Mouse (Mus musculus) C2C12 (cell line): ENCODE results near the gene Shmt2. TPM values are rescaled to one million over a fixed set of nuclear protein-coding genes. Genes with fewer than 3 reads are reported as not detected.
A peak's percentile ranks its signal among the peaks of the same experiment; 100 is the strongest.

Experiments used
- H3K27me3 ChIP-seq: one replicate; pipeline ENCODE4 v1.6.1; 2011; ENCODE audit not compliant: control insufficient read depth, insufficient read depth, insufficient read length
- H3K36me3 ChIP-seq: one replicate; pipeline ENCODE4 v1.6.1; 2011; ENCODE audit not compliant: control insufficient read depth, insufficient read depth
- H3K4me3 ChIP-seq: one replicate; pipeline ENCODE4 v1.5.1; 2011; ENCODE audit warnings: mild to moderate bottlenecking, control low read depth; ENCODE audit not compliant: poor library complexity, insufficient read depth, severe bottlenecking
- H3K79me2 ChIP-seq: one replicate; pipeline ENCODE4 v1.6.1; 2011; ENCODE audit not compliant: control insufficient read depth, insufficient read depth
- H3K79me3 ChIP-seq: one replicate; pipeline ENCODE4 v1.6.1; 2011; ENCODE audit warnings: low read depth, control low read depth
- H3ac ChIP-seq: one replicate; pipeline ENCODE3; 2011; ENCODE audit warnings: low read depth; ENCODE audit not compliant: control insufficient read depth, insufficient read length
- CEBPB ChIP-seq: IDR thresholded peaks from one replicate; pipeline ENCODE4 v1.6.1; 2011; ENCODE audit warnings: low read depth, mild to moderate bottlenecking, control low read depth, moderate library complexity
- CTCF ChIP-seq: IDR thresholded peaks from one replicate; pipeline ENCODE4 v1.5.1; 2011; ENCODE audit not compliant: control insufficient read depth, insufficient read depth, insufficient read length
- FOSL1 ChIP-seq: IDR thresholded peaks from one replicate; pipeline ENCODE4 v1.8.0; 2011; ENCODE audit warnings: mild to moderate bottlenecking, low read length; ENCODE audit not compliant: poor library complexity, insufficient read depth, severe bottlenecking
- MAX ChIP-seq: IDR thresholded peaks from one replicate; pipeline ENCODE4 v1.6.1; 2011; ENCODE audit warnings: mild to moderate bottlenecking, control low read depth
- MYOD1 ChIP-seq: IDR thresholded peaks from one replicate; pipeline ENCODE4 v1.6.1; 2011; ENCODE audit warnings: low read depth; ENCODE audit not compliant: control insufficient read depth, insufficient read length
- MYOG ChIP-seq: IDR thresholded peaks from one replicate; pipeline ENCODE4 v1.6.1; 2011; ENCODE audit not compliant: control insufficient read depth, insufficient read length; ENCODE audit errors: extremely low read depth
- USF1 ChIP-seq: IDR thresholded peaks from one replicate; pipeline ENCODE4 v1.6.1; 2011; ENCODE audit warnings: low read depth, mild to moderate bottlenecking, control low read depth, moderate library complexity
- polyA plus RNA-seq: library from polyadenylated mRNA; unstranded; fragments of >200 nt; fragmentation: generic; extraction: Trizol; gene quantifications from one replicate; pipeline ENCODE4 v1.2.1, GENCODE M21; 2012; ENCODE audit warnings: missing spikeins

The Shmt2 gene
- polyA plus RNA-seq, 1 experiment = 340 TPM

DNA sequence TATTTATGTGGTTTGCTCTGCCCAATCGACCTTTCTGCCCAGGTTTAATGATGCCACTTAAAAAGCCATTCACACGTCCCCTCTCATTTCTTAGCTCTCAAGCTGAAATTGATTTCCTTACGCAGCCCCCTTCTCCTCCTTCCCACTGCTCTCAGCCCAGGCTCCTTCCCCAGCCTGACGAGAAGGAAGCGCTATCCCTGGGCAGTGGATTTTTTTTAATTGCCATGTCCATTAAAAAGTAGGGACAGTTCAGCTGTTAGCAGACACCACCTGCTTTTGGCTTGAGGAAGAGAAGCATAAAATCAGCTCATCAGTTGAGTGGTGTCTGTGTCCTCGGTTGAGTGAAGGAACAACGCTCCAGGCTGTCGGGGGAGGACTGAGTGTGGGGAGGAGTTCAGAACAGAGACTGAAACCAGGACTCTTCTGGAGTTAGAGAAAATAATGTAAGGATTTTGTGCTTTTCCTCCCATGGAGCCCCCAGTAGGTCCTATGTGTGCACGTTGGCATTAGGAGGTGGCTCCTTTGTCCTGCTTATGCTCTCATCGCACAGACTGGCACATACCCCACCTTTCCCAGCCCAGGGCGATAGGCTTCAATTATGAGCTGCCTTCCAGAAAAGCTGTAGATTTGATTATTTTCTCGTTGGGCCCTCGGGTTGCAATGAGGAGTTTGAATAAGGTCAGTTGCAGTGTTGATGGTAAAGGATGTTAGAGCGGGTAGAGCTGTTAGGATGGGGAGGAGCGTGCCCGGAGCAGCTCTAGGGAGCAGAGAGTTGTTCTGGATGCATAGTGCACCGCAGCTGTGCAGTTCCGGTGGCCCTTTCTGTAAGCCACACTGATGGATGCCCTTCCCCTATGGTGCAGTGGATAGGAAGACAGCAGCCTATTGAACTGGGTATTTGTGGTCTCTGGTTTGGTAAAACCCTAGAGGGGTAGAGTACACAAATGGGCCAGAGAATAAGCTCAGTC lies 31.8 kb downstream of the Shmt2 start:
- no peak for TF ChIP-seq MYOG
- no peak for TF ChIP-seq MAX
- TF ChIP-seq CTCF = no peak
- TF ChIP-seq MYOD1 = no peak
- no peak for TF ChIP-seq USF1
- no peak for TF ChIP-seq FOSL1
- no peak for TF ChIP-seq CEBPB
- no peak overlapping the region for H3K4me3 ChIP-seq
- H3ac ChIP-seq = no peak overlapping the region
- H3K79me2 ChIP-seq = no peaks in the 10 kb centered on the region
- H3K36me3 ChIP-seq = peaks cover 71% of the 10 kb centered on the region
- H3K79me3 ChIP-seq = no peaks in the 10 kb centered on the region
- no peaks in the 10 kb centered on the region for H3K27me3 ChIP-seq

DNA sequence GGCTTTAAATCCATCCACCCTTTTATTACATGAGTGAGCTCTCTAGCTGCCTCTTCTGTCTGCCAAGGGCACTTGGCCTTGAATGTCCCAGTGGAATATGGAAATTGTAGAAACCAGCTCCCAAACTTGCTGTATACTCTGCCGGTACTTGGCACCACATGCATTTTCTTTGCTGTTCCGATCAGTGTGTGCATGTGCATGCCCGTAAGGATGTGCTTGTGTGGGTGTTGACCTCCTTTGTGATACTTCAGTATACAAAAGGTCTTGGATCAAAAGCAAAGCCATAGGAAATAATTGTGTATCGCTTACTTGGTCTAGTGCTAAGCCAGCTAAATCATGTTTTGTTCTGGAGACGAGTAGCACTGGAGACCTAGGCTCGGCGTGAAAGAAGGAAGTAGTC lies 33.4 kb downstream of the Shmt2 start:
- H3K4me3 ChIP-seq = no peak overlapping the region
- peaks cover 74% of the 10 kb centered on the region for H3K36me3 ChIP-seq

DNA sequence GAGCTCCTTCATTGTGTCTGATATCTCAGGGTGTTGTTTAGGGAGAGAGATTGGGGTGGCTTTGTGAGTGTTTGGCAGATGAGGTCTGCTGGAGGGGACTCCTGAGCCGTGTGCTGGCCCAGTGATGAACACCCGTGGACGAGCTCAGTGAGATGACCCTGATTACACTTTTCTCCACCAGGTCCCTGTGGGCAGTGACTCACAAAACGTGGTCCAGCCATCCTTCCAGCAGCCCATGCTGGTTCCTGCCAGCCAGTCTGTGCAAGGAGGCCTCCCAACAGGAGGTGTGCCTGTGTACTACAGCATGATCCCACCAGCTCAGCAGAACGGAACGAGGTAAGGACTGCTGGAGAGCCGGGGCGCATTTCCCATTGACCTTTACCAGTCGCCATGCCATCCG lies 37.0 kb downstream of the Shmt2 start:
- Histone ChIP-seq H3K36me3 (peaks cover 54% of the 10 kb centered on the region), H3K79me3 (no peaks in the 10 kb centered on the region), H3K79me2 (no peaks in the 10 kb centered on the region), H3ac (peak overlapping the region; percentile 39), H3K27me3 (no peaks in the 10 kb centered on the region), H3K4me3 (no peak overlapping the region)
- TF ChIP-seq CTCF (no peak), MYOD1 (no peak), FOSL1 (no peak), USF1 (no peak), MAX (no peak), MYOG (no peak), CEBPB (no peak)

More for the DNA sequence above, 33.4 kb downstream of the Shmt2 start:
- no peaks in the 10 kb centered on the region for H3K27me3 ChIP-seq
- H3K79me2 ChIP-seq = no peaks in the 10 kb centered on the region
- H3K79me3 ChIP-seq = no peaks in the 10 kb centered on the region
- no peak overlapping the region for H3ac ChIP-seq
- TF ChIP-seq FOSL1 (no peak), MYOD1 (no peak), CEBPB (no peak), MYOG (no peak), USF1 (no peak), MAX (no peak)

DNA sequence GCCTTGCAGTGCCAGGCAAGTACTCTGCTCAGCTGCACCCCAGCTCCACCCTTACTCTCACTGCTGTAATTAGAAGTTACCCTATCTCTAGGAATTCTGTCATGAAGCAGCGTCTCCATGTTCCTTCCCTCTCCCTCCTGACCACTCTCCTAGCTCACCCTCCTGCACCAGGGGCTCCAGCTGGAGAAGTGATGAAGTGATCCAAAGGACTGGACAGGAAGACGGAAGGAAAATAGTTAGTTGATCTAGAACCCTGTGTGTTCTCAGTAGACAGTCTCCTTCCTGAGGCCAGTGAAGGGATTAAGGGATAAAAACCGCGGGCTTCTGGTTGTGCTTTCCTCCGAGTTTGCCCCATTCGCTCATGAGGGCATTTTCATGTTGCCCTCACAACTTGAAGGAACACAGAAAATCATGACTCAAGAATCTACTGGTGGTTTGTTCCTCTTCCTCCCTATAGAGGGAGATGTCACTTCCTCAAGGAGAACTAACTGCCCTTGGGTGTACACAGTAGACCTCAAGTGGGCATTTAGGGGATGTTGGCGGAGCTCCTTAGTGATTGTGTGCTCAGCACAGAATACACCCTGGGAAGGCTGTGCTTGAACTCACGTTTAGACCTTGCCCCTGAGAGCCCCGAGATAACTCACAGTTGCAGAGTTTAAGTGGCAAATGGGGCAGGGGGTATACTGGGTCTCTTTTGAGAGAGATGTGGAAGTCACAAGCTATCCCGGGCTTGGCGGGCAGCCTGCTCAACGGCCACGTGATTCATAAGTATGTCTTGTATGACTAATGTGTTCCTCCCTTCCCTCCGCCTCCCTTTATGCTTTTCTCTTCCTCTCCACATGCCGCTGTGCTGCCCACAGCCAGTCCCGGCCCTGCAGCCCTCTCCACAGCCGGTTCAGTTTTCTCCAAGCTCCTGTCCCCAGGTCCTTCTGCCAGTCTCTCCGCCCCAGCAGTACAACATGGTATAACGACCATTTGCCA lies 41.1 kb downstream of the Shmt2 start:
- Histone ChIP-seq H3ac (peak overlapping the region; percentile 88), H3K4me3 (no peak overlapping the region), H3K36me3 (peaks cover 37% of the 10 kb centered on the region), H3K79me3 (no peaks in the 10 kb centered on the region), H3K27me3 (no peaks in the 10 kb centered on the region), H3K79me2 (no peaks in the 10 kb centered on the region)
- peak; percentile 21 for TF ChIP-seq FOSL1
- peak; percentile 84 for TF ChIP-seq MAX
- no peak for TF ChIP-seq CEBPB
- peak; percentile 97 for TF ChIP-seq USF1
- no peak for TF ChIP-seq MYOG
- TF ChIP-seq CTCF = no peak
- no peak for TF ChIP-seq MYOD1

DNA sequence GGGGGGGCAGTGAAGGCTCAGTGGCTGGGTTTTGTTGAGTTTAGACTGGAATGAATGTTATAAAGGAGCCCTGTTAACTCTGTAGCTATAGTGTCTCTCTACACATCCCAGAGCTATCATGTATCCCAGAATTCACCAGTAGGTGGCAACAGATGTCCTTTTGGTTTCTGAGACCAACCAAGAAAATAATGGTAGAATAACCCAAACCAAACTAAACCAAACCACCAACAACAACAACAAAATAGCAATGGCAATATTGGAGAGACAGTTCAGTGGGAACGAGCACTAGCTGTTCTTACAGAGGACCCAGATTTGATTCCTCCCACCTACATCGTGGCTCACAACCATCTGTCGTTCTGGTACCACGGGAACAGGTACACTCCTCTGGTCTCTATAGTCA lies 43.1 kb downstream of the Shmt2 start:
- no peaks in the 10 kb centered on the region for H3K79me2 ChIP-seq
- H3K4me3 ChIP-seq = no peak overlapping the region
- H3K36me3 ChIP-seq = peaks cover 26% of the 10 kb centered on the region
- no peaks in the 10 kb centered on the region for H3K27me3 ChIP-seq
- no peaks in the 10 kb centered on the region for H3K79me3 ChIP-seq
- no peak overlapping the region for H3ac ChIP-seq
- TF ChIP-seq FOSL1 (no peak), MYOG (no peak), USF1 (no peak), CEBPB (no peak), CTCF (no peak), MAX (no peak), MYOD1 (no peak)
